Mouse (Mus musculus) CD4-positive, CD25-positive, alpha-beta regulatory T cell, adult 2 months (primary cell): ENCODE data around the gene Myb.

Experiments used
- DNase-seq: peaks from one replicate; pipeline ENCODE4 v3.0.0-alpha.2; 2012; ENCODE audit warnings: low read depth, low spot score

Gene Myb

DNA sequence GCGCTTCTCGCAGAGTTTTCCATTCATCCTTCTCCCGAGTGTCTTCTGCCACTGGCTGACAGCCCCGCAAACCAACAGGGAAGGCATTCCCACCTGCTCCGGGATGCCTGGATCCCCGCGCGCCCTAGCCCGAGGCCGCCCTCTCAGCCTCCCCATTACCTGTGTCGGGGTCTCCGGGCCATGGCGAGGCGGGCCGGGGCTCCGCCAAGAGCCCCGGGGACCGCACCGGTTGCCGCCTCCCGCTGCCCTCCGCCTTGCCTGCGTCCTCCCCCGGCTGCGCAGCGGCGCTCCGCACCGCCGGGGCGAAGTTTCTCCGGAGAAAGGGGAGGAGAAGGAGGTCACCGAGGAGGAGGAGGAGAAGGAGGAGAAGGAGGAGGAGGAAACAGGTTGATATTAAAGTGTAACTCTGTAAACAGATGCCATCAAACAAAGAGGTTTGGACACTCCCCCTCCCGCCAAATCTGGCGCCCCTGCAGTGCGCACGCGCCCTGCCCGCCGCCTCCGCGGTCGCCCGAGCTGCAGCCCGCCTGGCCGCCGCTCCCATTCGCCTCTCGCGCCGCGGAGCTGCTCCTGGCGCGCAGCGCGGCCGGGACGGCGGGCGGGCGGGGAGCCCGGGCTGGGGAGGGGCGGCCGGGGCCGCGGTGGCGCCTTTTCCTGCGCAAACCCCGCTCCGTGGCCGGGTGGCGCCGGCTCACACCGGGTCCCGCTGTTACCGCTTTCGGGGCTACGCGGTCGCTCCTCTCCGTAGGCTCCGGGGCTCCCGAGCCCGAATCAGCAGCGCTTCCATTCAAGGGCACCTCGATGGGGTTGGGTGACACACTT is at the start of gene Myb:
TSS of gene Myb (minus strand) at position 448 of the 822 bp plus-strand sequence.
- peak; percentile 82 for DNase-seq

DNA sequence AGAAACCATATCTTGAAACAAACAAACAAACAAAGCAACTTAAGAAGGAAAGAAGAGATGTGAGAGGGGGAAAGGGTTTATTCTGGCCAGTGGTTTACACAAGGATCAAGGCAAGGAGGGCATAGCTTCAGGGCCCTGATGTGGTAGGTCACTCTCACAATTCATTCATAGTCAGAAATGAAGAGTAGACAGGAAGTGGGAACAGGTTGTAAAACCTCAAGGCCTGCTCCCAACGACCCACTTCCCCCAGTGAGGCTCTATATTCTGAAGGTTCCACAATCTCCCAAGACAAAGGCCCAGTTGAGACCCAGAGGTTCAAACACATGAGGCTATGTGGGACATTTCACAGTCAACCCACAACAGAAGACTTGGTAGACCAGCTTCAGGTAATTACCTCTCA is 46.6 kb upstream of the Myb start:
- DNase-seq: no peak

DNA sequence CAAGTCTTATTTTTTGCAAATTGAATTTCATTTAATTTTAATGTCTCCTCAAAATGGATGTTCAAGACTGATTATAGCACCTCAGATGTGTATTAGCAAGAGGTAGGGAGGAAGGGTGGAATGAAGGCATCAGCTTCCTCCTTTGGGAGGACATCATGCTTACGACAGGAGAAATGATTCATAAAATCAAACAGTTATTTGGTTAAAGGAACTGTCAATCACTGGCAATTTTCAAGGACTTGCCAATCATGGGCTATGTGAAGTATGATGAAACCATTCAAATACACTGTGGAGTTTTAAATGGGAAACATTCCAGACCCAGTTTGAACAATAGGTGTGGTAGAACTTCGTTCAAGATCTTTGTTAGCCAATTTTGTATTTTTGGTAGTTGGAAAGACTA is 45.4 kb upstream of the Myb start:
- no peak for DNase-seq

DNA sequence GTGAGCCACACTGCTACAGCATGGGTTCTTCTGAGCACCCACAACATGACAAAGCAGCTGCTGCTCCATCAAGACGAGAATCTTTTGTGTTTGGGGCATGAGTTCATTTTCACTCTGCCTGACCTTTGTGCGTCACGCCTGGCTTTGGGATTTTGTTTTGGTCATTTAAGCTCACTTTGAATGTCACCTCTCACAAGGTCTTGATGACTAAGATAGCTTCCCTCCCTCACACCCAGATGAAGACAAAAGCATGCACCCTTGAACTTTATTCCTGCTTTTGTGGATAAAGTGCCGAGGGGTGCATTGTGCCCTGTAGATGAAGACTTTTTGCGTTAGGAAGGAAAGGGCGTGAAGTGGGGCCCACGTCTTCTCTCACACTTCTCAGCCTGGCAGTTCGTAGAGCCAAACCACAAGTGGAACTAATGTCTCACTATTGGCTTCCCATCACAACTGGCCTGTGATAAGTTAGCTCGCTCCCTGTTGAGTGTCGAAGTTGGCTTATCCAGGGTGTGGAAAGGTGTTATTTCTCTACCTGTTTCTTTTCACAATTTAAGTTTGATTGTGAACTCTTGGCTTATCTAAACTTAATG is 43.8 kb upstream of the Myb start:
- peak; percentile 43 for DNase-seq

DNA sequence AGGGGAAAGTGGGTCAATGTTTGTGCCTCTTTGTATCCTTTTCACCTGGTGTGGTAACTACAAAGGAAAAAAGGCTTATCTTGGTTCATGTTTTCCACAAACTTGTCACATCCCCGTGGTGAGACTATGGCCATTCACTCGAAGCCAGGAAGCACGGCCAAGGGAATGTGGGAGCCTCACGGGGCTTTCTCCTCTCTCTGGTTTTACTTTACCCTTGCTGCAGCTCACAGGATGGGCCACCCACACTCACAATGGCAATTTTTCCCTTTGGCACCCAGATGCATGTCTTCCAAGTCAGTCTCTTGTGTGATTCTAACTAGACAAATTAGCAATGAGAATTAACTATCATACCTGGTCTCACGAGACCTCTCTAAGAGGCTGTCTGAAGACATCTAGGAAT is 43.1 kb upstream of the Myb start:
- DNase-seq: no peak

DNA sequence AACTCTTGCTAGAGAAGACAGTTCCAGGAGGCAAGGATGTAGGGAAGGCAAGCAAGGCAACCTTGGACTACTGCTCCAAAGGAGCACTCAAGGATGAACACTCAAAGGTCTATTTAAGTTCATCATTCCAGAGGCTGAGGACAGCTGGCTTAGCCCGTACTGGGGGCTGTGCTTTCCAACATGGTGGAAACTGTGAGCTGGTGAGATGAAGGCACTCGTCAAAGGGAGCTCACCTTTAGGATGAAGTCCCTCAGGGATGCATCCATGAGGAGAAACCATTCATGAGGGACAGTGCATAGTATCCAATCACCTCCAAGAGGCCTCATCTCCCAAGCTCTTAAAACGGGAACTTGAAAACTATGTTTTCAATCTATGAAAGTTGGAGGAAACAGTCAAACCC is 42.7 kb upstream of the Myb start:
- DNase-seq: no peak

DNA sequence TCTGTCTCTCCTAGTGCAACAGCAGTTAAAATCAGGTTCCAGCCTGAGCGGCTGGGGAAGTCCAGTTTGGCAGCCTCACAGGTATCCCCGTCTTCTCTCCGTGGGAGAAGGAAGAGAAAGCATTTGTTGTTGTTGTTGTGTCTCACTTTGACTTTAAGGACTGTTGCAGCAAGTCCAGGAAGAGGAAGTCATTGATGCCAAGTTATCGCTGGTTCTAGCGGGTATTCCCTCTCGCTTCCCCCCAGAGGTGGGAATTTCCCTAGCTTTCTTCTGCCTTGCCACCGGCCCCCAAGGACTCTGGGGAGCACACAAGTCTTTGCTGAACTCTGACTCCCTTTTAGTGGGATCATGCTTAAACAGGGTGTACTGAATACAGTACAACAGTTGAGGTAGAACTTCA is 40.0 kb upstream of the Myb start:
- DNase-seq: peak; percentile 41

DNA sequence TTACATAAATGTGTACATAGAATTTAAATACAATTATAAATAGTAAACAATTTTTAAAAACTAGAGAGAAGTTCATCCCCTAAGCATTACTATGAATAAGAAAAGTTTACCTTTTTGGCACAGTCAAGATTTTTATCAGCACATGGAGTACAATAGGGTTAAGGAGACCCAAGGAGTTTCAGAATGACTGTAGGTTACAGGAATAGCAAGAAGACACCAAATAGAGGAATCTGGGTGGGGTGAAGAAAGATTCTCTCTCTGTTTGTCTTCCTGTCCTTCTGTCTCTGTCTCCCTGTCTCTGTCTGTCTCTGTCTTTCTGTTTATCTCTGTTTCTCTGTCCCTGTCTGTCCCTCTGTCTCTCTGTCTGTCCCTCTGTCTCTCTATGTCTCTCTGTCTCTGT is 39.5 kb upstream of the Myb start:
- DNase-seq: no peak

DNA sequence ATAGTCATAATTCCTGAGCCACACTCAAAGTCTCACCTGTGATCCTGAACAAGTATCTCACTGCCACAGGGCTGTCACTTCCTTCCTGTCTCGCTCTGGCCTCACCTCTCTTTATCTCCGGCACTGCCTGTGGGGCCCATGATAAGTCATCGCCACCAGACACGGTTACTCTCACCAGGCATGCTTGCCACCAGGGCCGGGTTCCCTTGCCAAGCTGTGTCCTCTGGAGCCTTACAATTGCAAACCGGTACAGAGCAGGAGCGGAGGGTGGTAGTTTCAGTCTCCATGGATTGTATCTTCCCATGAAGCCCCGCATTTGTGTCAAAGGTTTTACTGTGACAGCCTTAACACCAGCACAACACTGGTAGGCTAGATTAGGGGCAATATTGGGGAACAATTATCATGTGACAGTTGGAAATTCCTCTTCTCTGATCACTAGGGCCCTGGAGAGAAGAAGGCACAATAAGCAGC is 35.9 kb upstream of the Myb start:
- peak; percentile 69 for DNase-seq

DNA sequence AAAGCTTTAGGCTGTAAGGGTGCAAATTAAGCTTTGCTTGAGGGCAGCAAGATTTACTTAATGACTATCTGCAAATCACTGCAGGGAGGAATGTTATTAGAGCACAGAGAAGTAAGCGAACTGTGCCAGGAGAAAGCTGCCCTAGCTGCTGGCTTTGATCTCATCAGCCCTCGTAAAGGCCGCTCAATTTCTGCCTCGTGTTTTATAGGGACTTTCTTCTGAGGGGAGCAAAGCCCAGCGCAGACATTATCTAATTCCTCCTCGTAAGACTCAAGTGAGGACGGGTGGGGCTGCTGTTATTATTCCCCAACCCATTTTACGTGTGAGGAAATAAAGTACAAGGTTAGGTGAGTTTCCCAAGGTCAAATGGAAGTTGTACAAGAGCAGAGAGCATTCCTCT is 34.8 kb upstream of the Myb start:
- DNase-seq: no peak

DNA sequence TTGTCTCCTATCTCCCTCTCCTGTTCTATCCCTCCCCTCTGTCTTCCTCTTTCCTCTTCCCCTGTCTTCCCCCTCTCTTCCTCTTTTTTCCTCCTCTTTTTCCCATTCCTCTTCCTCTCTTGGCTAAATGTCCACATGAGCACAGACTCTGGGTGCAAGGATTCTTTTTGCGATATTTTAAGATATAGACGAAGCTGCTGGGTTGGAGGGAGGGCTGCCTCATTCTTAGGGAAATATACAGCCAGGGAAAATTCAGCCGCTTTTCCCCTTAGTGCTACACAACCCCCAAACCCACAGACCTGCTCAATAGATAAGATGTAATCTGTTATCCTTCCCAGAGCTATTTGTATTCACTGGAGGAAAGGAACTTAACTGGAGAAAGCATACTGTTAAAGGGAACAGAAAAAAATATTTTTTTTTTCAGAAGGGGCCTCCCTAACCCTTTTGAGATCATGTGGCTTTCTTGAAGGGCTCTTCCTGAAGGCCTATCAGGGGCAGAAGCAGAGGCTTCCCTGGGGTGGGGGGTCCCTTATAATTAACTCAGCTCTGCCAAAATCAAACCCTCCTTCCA is 33.2 kb upstream of the Myb start:
- DNase-seq: no peak

DNA sequence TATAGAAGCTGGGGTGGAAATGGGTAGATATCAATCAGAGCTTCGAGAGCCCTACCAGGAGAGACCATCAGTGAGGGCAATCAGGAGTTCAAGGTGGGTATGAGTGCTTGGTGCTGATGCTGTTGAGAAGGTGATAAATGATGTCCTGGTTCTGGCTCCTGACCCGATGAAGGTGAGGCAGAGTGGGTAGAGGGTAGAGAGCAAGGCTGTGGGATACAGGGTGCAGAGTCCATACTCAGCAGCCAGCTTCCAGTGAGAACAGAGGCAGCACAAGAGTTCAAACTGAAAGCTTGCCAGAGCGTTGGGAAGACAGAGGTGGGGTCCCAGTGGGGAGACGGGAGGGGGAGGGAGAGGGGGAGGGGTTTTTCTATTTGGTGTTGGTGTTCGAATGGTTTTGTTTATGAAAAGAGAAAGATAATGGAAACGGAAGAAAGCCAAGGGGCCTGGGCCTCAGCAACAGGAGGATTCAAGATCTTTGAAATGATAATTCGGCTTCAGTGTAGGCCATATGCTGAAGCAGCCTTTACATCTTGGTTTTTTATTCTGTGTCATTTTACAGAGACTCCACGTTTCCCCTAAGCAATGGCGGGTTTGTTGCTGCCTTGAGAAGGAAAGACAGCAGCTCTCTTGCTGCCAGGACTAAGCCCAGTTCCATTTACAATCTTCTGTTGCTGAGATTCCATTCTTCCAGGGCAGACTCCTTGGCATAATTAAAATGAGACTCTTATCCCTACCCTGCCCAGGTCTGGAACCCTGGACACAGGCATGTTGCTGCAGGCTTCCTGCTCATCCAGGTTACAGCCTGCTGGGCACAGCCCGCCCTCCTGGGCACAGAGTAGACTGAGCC is 32.5 kb upstream of the Myb start:
- DNase-seq: no peak

DNA sequence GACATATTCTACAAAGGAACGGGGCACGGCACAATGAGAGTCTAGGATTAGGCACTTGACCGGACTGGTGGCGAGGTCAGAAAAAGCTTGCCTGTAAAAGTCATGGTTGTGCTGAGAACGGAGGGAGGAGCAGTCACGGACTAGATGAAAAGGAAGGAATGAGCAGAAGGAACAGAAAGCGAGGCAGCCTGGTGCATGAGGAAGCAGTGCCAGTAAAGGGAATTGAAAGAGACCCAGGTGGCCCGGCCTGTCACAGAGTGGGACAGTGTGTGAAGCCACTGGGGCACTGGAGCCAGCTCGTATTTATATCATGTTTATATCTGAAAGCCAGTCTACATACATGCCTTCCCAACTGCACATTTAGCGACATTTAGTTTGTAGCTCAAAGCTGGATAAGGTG is 31.7 kb upstream of the Myb start:
- DNase-seq: no peak

DNA sequence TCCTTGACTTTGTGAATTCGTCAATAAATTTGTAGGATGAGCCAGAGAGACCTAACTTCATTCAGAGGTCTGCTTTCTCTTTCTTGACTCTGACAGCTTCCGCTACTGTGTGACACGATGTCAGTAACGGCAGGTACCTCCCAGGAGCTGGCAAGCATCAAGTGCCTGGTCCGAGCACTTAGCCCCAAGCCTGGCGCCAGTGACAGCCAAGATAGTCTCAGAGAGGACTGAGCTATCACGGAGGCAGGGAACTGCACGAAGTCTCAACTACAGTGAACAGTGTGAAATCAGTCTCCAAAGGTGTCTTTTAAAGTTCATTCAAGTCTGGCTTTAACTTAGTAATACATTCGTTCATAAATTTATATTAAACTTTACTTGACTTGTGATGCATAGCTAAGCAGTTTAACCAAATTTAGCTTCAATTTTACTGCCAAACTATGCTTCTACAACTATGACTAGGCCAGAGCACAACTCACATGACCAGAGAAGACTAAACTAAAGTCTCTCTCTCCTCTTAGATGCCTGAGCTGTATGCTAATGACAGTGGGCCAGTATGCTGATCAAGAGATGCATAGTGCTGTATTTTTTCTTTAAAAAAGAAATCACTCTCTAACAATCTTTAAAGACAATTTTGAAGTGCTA is 29.1 kb upstream of the Myb start:
- no peak for DNase-seq

DNA sequence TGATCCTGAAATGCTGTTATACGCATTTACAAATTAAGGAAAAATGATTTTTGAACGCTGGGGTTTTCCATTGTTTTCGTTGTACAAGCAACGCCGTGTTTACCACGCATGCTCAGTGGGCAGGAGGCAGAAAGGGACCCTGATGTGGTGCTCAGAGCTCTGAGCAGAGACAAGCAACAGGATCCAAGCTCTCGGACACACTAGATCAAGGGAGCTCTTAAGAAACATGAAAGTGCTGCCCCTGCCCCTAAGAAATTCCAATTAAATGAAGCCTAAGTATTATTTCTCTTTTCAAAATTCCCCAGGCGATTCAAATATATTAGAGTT is 28.5 kb upstream of the Myb start:
- DNase-seq: no peak

DNA sequence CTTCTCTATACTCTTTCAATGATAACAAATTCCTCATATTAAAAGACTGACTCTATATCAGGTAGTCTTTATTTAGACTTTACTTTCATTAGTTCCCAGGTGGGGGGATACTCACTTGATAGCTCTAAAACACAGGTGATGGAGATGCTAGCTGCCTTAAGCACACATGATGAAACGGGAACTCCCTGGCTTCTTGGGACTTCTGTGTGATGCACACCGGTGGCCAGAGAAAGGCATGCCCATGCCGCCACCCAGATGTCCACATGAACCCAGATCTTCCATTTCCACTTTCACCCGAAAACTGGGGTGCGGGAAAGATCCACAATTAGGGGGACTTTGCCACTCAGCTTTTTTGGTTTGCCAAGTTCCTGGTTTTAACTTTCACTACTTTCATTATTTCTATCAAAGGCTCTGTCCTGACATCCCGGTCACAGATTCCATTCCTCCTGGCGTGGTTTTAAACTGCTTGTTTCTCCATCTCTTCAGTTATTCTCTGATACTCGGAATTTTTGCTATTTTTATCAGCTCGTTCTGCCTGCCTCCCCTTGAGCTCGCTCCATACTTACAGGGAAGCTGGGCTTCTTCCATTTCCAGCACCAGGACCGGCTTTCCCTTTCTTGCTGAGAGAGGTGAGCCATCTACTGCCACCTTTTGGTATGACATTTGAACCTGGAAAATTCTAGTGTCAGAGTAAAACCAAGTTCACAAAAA is 27.9 kb upstream of the Myb start:
- peak; percentile 77 for DNase-seq

DNA sequence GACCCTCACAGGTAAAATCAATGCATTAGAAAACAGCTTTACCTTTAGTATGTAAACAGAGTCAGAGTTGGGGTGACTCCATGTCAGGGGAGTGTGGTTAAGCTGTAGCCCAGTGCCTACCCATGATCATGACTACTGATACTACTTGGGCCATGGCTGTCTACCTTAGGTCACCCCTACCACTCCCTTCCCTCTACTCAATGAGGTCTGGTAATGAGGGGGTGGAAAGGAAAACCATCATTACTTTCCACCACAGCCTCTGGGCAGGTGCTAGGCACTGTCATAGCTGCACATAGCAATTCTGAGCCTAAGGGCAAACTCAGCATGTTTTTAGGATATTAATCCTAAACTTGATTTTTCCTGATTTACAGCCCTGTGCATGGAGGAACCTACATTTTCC is 27.1 kb upstream of the Myb start:
- no peak for DNase-seq

DNA sequence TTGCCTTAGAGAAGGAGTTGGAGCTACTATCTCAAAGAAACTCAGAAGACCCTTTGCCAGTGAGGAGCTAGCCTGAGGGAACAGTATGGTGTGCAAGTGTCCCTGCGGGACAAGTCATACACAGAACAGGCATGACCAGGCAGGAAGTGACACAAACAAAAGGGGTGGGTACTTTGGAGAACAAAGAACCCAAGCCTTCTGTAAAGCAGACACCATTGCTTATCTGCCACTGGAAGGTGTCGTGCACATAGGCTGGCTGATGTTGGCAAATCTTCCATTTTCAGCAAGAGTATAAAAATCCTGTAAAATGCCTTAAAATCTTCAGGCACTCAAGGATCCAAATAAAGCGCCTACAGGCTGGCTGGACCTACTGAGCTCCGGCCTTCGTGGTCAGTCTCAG is 25.9 kb upstream of the Myb start:
- peak; percentile 78 for DNase-seq

DNA sequence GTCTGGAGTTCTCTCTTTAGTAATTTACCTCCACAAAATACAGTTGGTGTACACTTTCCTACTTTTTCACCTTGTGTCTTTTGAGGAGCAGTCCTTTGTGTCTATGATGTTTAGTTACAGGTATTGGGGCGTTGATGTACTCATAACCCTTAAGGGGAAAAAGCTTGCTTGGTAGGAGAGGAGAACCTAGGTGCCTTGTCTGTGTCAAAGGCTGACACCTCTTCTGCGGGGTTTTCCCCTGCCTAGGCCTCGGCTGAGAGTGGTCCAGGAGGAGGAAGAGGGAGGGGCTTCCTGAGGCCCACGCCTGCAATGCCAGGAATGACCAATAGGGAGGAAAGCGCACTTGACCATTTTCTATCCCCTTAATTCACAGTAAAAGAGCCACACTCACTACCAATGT is 17.9 kb upstream of the Myb start:
- DNase-seq: peak; percentile 84

DNA sequence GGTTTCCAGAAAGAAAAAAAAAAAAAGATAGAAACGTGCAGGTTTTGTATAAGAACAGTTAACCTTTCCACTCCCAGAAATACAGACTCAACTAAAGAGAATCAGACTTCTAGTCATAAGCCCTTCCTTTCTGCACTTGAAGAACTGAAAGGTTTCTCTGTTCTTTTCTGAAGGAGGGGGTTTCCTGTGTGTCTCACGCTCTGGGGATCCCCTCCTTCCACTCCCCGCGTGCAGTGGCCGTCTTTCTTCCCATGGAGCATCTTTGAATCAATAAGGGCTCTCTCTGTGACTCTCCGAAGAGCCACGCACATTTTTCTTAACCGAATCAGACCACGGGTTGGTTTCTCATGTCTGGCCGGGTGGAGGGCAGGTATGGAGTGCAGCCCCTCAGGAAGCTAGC is 17.5 kb upstream of the Myb start:
- DNase-seq: peak; percentile 81

DNA sequence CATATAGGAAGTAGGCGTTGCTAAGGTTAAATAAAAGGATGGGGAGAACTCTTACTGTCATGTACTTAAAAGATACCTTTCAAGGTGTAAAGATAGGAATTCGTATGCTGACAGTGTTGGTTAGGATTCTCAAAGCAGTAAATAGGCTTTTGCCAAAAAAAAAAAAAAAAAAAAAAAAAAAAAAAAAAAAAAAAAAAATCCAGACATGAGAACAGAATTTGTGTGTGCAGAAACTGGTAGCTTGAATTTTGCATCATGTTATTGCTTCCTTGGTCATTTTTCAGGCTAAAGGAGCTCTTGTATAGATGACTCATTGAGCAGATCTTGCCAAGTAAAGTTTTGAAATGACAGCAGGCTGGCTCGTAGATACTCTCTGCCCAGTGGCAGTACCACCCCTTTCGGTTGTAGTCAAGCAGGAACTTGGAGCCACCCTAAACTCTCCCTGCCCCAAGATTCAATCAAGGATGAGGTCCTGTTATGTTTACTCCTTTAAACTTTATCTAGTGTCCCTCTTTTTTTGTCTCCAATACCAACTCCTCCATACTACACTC is 11.9 kb upstream of the Myb start:
- DNase-seq: no peak
